Mouse (Mus musculus) right cerebral cortex, postnatal 36 days (tissue): ENCODE measurements around the gene Unc93a2.
"Not testable (repeated sequence)": the region's sequence is repeated elsewhere in the genome, so short reads cannot be mapped to it uniquely, and the experiment has no call there.

Source experiments
- DNase-seq, 2 experiments: peaks; one replicate each; pipeline ENCODE4 v3.0.0; 2022; ENCODE audit warnings: low spot score in 2 of 2, mixed read lengths in 1 of 2

Gene Unc93a2

DNA sequence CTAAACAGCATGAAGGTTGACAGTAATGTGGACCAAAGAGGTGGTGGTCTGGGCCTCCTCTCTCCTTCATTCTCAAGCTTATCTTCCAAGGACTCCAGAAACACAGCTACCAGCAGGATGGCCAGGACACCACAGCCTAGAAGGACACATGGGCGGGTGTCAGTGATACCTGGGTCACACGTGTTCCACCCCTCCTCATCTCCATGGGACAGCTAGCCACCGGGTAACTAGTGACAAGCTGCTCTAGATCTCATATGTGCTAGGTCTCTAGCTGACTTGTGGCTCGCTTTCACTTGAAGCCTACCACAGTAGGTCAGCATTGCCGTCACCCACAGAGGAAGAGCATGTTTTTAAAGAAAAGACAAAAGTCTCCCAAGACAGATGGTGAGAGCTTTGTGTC, 13.4 kb downstream of the Unc93a2 start, which contains the start of gene Gm49630:
TSS of gene Gm49630 (minus strand) at position 101 of the 400 bp plus-strand sequence.
- DNase-seq = not testable (repeated sequence)

DNA sequence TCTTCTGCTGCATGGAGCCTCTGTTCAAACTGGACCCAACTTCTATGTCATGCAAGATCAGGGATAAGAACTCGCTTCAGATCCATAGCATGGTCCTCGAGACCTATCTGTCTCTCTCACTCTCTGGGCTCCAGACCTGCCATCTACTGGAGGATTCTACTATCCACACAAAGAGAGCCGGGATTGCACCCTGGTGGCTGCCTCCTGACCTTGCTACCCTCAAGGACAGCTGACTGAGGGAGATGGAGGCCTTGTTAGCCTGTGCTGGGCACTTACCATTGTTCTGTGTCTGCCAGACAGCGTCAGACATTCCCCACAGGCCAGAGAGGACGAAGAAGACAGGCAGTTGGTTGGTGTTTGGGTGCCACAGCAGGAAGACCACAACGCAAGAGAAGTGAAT, 15.9 kb downstream of the Unc93a2 start:
- not testable (repeated sequence) for DNase-seq

- not testable (repeated sequence) for DNase-seq
Measured at GRCm38 (mm10) chr17:7366676-7367374, 18.4 kb downstream of the Unc93a2 start.

- DNase-seq = not testable (repeated sequence)
Measured at GRCm38 (mm10) chr17:7366265-7366664, 19.0 kb downstream of the Unc93a2 start.

DNA sequence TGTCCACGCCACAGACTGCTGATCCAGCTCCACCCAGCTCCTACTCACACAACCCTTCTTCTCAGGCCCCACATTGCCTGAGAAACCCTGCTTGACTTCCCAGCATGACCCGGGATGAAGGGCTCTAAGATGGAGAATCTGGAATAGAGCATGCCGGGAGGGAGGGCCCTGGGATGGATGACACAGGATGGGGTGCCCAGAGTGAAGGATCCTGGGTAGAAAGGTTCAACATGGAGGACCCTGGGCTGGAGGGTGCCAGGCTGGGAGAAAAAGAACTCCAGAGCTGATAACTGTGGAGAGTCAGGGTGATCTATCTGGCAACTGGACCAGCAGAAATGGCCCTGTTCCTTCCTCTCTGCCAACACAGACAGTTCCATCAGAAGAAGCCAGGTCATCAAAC, 19.6 kb downstream of the Unc93a2 start:
- DNase-seq = not testable (repeated sequence)

GRCm38 (mm10) chr17:7360749-7361465, 24.4 kb downstream of the Unc93a2 start:
- not testable (repeated sequence) for DNase-seq

- DNase-seq = not testable (repeated sequence)
Measured at GRCm38 (mm10) chr17:7359806-7360205, 25.5 kb downstream of the Unc93a2 start.

GRCm38 (mm10) chr17:7352596-7352995, 32.7 kb downstream of the Unc93a2 start, which contains the start of gene Ttll2:
Gene Ttll2 (minus strand): TSS chr17:7352696.
- DNase-seq = not testable (repeated sequence)

DNA sequence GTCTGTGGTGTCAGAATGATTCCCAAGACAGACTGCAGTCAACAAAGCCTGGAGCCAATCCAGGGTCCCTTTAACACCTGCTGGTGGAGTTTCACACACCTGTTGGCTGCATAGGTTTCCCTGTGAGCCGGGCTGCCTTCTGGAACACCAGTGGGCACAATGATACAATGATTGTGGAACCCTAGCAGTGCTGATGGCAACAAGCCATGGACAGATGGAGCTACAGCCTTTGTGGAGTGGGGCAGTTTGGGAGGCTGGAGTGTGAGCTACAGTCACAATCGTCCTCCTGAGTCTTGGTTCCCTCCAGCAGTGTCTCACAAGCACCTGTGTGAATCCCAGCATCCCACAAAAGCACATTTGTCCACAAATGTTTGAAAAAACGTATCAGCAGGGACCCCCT, 36.5 kb downstream of the Unc93a2 start:
- DNase-seq = not testable (repeated sequence)

- not testable (repeated sequence) for DNase-seq
Measured at GRCm38 (mm10) chr17:7337381-7337780, 47.9 kb downstream of the Unc93a2 start.

GRCm38 (mm10) chr17:7332745-7333144, 52.5 kb downstream of the Unc93a2 start:
- DNase-seq = not testable (repeated sequence)

DNA sequence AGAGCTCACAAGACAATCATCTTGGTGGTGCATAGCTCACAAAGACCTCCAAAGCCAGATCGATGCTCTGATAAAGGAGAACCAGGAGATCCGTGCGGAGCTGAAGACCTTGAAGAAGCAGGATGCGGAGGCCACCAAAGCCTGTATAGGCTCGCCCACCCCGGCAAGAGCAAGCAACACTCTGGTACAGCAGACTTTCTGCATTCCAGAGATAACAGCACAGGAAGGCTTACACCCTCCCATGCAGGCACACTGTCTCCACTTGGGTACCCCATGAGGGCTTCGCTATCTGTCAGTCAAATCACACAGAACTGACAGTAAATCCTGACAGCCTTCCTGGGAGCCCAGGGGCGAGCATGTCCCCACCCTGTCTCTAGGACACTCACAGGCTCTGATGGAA, 58.8 kb downstream of the Unc93a2 start:
- DNase-seq = not testable (repeated sequence)

- not testable (repeated sequence) for DNase-seq
Measured at GRCm38 (mm10) chr17:7324346-7324745, 60.9 kb downstream of the Unc93a2 start, which contains the start of gene Tcp10a. Gene Tcp10a (plus strand): TSS chr17:7324646.

DNA sequence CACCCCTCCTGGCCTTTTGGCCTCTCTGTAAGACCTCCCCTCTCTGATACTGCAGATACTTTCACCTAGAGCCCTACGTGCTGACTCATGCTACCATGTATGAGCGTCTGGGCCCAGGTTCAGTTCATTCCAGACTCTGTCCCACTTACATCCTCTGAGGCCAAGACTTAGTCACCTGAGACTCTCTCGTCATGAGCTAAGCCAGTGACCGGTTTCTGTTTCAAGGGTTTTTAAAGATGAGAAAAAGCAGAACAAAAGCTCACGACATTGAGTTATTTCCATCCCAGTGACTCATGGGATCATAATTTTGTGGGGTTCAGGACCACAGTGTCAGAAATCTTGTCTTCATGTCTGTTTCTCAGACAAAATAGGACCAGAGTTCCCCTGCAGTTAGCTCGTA, 65.5 kb downstream of the Unc93a2 start:
- not testable (repeated sequence) for DNase-seq

- DNase-seq = not testable (repeated sequence)
Measured at GRCm38 (mm10) chr17:7315693-7316382, 69.4 kb downstream of the Unc93a2 start.
